Mouse (Mus musculus) liver (tissue): Measurements from ENCODE around the gene Col1a2.

Experiments
- DNase-seq: peaks from one replicate; pipeline ENCODE4 v3.0.0-alpha.2; 2020; ENCODE audit warnings: mixed read lengths

The Col1a2 gene

DNA sequence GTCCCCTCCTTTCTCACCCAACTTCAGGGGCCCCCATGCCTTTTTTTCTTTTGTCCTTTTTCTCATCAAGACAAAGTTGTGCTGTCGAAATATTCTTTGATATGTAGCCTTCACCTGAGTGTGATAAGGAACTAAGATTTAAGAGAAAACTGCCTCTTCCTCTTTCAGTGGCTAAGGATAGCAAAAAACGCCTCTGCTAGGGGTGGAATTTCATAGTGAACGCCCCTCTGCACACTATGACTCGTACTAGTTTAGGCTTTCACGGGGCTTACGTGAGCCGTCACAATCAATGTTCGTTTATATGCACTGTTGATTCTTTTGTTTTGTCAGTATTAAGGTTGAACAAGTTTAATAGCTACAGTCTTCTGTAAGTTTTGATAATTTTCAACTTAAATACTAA is 85.5 kb downstream of the Col1a2 start:
- DNase-seq, result no peak
